Mouse (Mus musculus): ENCODE results near the gene Thpo. TPM values are rescaled to one million over a fixed set of nuclear protein-coding genes. Genes with fewer than 3 reads are reported as not detected.

Thpo gene
- polyA plus RNA-seq, 1 experiment = 1.4 TPM

- TF ChIP-seq TCF12 (IDR thresholded peaks at IDR 0.05; ENCODE audit: insufficient read depth, poor library complexity, severe bottlenecking) = no peak
- peak; percentile 17 for TF ChIP-seq POLR2A (IDR thresholded peaks at IDR 0.05; ENCODE audit: insufficient read length, low read depth)
- H3K36me3 ChIP-seq (ENCODE audit: control insufficient read depth, insufficient read depth) = no peaks in the 10 kb centered on the region
- H3K4me2 ChIP-seq (ENCODE audit: low read depth) = peak overlapping the region; percentile 78
- no peaks in the 10 kb centered on the region for H3K27me3 ChIP-seq (ENCODE audit: control insufficient read depth, insufficient read depth, insufficient read length)
- peak overlapping the region; percentile 37 for H3ac ChIP-seq (ENCODE audit: control insufficient read depth, insufficient read length)
- H3K4me3 ChIP-seq = peak overlapping the region; percentile 25
- H3K79me2 ChIP-seq (ENCODE audit: control insufficient read depth, insufficient read depth) = no peaks in the 10 kb centered on the region
Measured at GRCm38 (mm10) chr16:20732251-20732924, 1.9 kb downstream of the Thpo start.

GRCm38 (mm10) chr16:20731688-20732087 lies 2.6 kb downstream of the Thpo start:
- Histone ChIP-seq H3K4me2 (ENCODE audit: low read depth) (no peak overlapping the region), H3K79me2 (ENCODE audit: control insufficient read depth, insufficient read depth) (no peaks in the 10 kb centered on the region), H3ac (ENCODE audit: control insufficient read depth, insufficient read length) (no peak overlapping the region), H3K27me3 (ENCODE audit: control insufficient read depth, insufficient read depth, insufficient read length) (no peaks in the 10 kb centered on the region), H3K36me3 (ENCODE audit: control insufficient read depth, insufficient read depth) (no peaks in the 10 kb centered on the region), H3K4me3 (no peak overlapping the region)
- TF ChIP-seq POLR2AphosphoS2 (IDR thresholded peaks at IDR 0.05; ENCODE audit: insufficient read length, low read depth) (no peak), TCF3 (IDR thresholded peaks at IDR 0.05; ENCODE audit: insufficient read length, low read depth) (no peak), MYOD1 (IDR thresholded peaks at IDR 0.05; ENCODE audit: control insufficient read depth in 1 of 3, insufficient read length in 2 of 3, low read depth in 2 of 3) (peak; percentile 48 to 91 (median 74)), MYOG (IDR thresholded peaks at IDR 0.05; ENCODE audit: control insufficient read depth in 1 of 3, insufficient read depth in 1 of 3, insufficient read length in 2 of 3, low read depth in 2 of 3) (peak in 2 of 3 experiments; percentile 85 to 89), E2F4 (IDR thresholded peaks at IDR 0.05; ENCODE audit: insufficient read depth) (no peak), POLR2A (IDR thresholded peaks at IDR 0.05; ENCODE audit: insufficient read length, low read depth) (no peak), MAX (IDR thresholded peaks at IDR 0.05; ENCODE audit: low read depth) (no peak), TCF12 (IDR thresholded peaks at IDR 0.05; ENCODE audit: insufficient read depth, poor library complexity, severe bottlenecking) (peak; percentile 67), SRF (IDR thresholded peaks at IDR 0.05; ENCODE audit: control insufficient read depth, insufficient read length, low read depth) (no peak), CEBPB (IDR thresholded peaks at IDR 0.05; ENCODE audit: insufficient read depth, poor library complexity, severe bottlenecking) (peak; percentile 85; the same call in 1 of the 2 replicates), USF1 (IDR thresholded peaks at IDR 0.05; ENCODE audit: low read depth) (no peak), REST (IDR thresholded peaks at IDR 0.05; ENCODE audit: insufficient read depth, insufficient read length) (no peak)

- no peaks in the 10 kb centered on the region for H3K79me2 ChIP-seq (ENCODE audit: control insufficient read depth, insufficient read depth)
- H3K27me3 ChIP-seq (ENCODE audit: control insufficient read depth, insufficient read depth, insufficient read length) = no peaks in the 10 kb centered on the region
- TF ChIP-seq POLR2A (IDR thresholded peaks at IDR 0.05; ENCODE audit: insufficient read length, low read depth) (no peak), POLR2AphosphoS2 (IDR thresholded peaks at IDR 0.05; ENCODE audit: insufficient read length, low read depth) (no peak), REST (IDR thresholded peaks at IDR 0.05; ENCODE audit: insufficient read depth, insufficient read length) (no peak), MAX (IDR thresholded peaks at IDR 0.05; ENCODE audit: low read depth) (no peak), MYOD1 (IDR thresholded peaks at IDR 0.05; ENCODE audit: control insufficient read depth in 1 of 3, insufficient read length in 2 of 3, low read depth in 2 of 3) (no peak), USF1 (IDR thresholded peaks at IDR 0.05; ENCODE audit: low read depth) (no peak), CEBPB (IDR thresholded peaks at IDR 0.05; ENCODE audit: insufficient read depth, poor library complexity, severe bottlenecking) (no peak), SRF (IDR thresholded peaks at IDR 0.05; ENCODE audit: control insufficient read depth, insufficient read length, low read depth) (no peak), TCF12 (IDR thresholded peaks at IDR 0.05; ENCODE audit: insufficient read depth, poor library complexity, severe bottlenecking) (no peak), MYOG (IDR thresholded peaks at IDR 0.05; ENCODE audit: control insufficient read depth in 1 of 3, insufficient read depth in 1 of 3, insufficient read length in 2 of 3, low read depth in 2 of 3) (no peak), E2F4 (IDR thresholded peaks at IDR 0.05; ENCODE audit: insufficient read depth) (no peak), TCF3 (IDR thresholded peaks at IDR 0.05; ENCODE audit: insufficient read length, low read depth) (no peak)
- no peak overlapping the region for H3K4me3 ChIP-seq
- no peak overlapping the region for H3ac ChIP-seq (ENCODE audit: control insufficient read depth, insufficient read length)
- H3K36me3 ChIP-seq (ENCODE audit: control insufficient read depth, insufficient read depth) = no peaks in the 10 kb centered on the region
- peak overlapping the region; percentile 38 for H3K4me2 ChIP-seq (ENCODE audit: low read depth)
Measured at GRCm38 (mm10) chr16:20730293-20730711, 4.0 kb downstream of the Thpo start.

GRCm38 (mm10) chr16:20726384-20726783 lies 7.9 kb downstream of the Thpo start:
- Histone ChIP-seq H3K4me2 (ENCODE audit: low read depth) (peak overlapping the region; percentile 62), H3K27me3 (ENCODE audit: control insufficient read depth, insufficient read depth, insufficient read length) (no peaks in the 10 kb centered on the region), H3K79me2 (ENCODE audit: control insufficient read depth, insufficient read depth) (no peaks in the 10 kb centered on the region), H3K4me3 (no peak overlapping the region), H3K36me3 (ENCODE audit: control insufficient read depth, insufficient read depth) (peaks cover 5% of the 10 kb centered on the region), H3ac (ENCODE audit: control insufficient read depth, insufficient read length) (no peak overlapping the region)
- no peak for TF ChIP-seq MYOD1 (IDR thresholded peaks at IDR 0.05; ENCODE audit: control insufficient read depth in 1 of 3, insufficient read length in 2 of 3, low read depth in 2 of 3)
- TF ChIP-seq POLR2A (IDR thresholded peaks at IDR 0.05; ENCODE audit: insufficient read length, low read depth) = peak; percentile 45

- no peak for TF ChIP-seq MAX (IDR thresholded peaks at IDR 0.05; ENCODE audit: low read depth)
- no peak for TF ChIP-seq REST (IDR thresholded peaks at IDR 0.05; ENCODE audit: insufficient read depth, insufficient read length)
- no peak for TF ChIP-seq TCF3 (IDR thresholded peaks at IDR 0.05; ENCODE audit: insufficient read length, low read depth)
- no peak for TF ChIP-seq SRF (IDR thresholded peaks at IDR 0.05; ENCODE audit: control insufficient read depth, insufficient read length, low read depth)
- TF ChIP-seq TCF12 (IDR thresholded peaks at IDR 0.05; ENCODE audit: insufficient read depth, poor library complexity, severe bottlenecking) = no peak
- no peak for TF ChIP-seq POLR2AphosphoS2 (IDR thresholded peaks at IDR 0.05; ENCODE audit: insufficient read length, low read depth)
- no peak for TF ChIP-seq MYOG (IDR thresholded peaks at IDR 0.05; ENCODE audit: control insufficient read depth in 1 of 3, insufficient read depth in 1 of 3, insufficient read length in 2 of 3, low read depth in 2 of 3)
- TF ChIP-seq USF1 (IDR thresholded peaks at IDR 0.05; ENCODE audit: low read depth) = no peak
- no peak for TF ChIP-seq E2F4 (IDR thresholded peaks at IDR 0.05; ENCODE audit: insufficient read depth)
- no peak for TF ChIP-seq MYOD1 (IDR thresholded peaks at IDR 0.05; ENCODE audit: control insufficient read depth in 1 of 3, insufficient read length in 2 of 3, low read depth in 2 of 3)
- no peak for TF ChIP-seq CEBPB (IDR thresholded peaks at IDR 0.05; ENCODE audit: insufficient read depth, poor library complexity, severe bottlenecking)
- TF ChIP-seq POLR2A (IDR thresholded peaks at IDR 0.05; ENCODE audit: insufficient read length, low read depth) = no peak
Measured at GRCm38 (mm10) chr16:20725750-20726149, 8.6 kb downstream of the Thpo start.

More at GRCm38 (mm10) chr16:20725750-20726149, 8.6 kb downstream of the Thpo start:
- Histone ChIP-seq H3K4me2 (ENCODE audit: low read depth) (peak overlapping the region; percentile 62), H3K4me3 (no peak overlapping the region), H3K27me3 (ENCODE audit: control insufficient read depth, insufficient read depth, insufficient read length) (no peaks in the 10 kb centered on the region), H3K79me2 (ENCODE audit: control insufficient read depth, insufficient read depth) (no peaks in the 10 kb centered on the region), H3K36me3 (ENCODE audit: control insufficient read depth, insufficient read depth) (peaks cover 5% of the 10 kb centered on the region), H3ac (ENCODE audit: control insufficient read depth, insufficient read length) (no peak overlapping the region)
